Mouse (Mus musculus): ENCODE results near the gene Wipf2.

Wipf2 gene

DNA sequence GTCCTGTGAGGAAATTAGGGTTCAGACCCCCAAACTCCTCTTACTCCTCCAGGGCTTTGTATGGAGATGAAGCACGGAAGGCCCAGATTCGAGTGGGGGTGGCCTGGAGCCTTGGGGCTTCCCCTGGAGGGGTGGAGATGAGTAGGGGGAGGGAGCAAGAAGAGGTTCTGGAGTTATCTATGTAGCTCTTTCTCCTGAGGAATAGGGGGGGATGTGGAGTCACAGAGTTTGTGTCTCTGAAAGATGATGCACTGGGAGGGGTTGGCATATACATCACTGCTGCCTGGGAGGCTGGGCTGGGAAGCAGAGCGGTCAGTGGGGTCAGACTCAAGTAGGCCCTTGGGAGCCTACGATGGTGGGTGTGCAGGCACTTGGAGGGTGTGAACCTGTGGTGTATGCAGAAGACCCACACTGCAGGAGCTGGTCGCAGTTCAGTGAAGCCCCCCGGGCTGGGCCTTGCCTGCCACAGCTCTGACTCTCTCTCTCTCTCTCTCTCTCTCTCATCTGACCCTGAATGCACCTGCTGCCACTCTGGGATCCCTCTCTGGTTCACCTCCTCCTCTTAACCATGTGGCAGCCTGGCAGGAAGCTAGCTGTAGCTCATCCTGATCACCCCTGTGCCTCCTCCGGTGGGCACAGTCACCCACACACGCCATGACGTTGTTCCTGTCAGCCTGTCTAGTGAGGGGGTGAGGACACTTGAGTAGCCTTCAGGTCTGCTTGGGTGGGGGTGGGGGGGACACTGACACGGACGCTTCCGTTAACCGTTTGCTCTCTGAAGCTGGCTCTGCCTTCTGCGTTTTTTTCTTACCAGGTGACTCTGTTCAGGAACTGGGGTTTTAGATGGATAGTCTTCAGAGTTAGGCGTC, 75.9 kb downstream of the Wipf2 start:
- CTCF ChIA-PET: interaction anchor here in 2 of 4 experiments (0.6 to 4.2 kb wide), 7 partner anchors 13 to 33 kb away, joined by 3 to 15 read pairs (median 3); no protein-coding TSS in a partner anchor
- POLR2A ChIA-PET: interaction anchor here in 3 of 4 experiments (0.8 to 6.9 kb wide), 21 partner anchors 10 to 166 kb away, joined by 3 to 103 read pairs (median 14); partner anchors contain the start of genes Rara (in 2 of the 3), Cdc6 (in 1 of the 3) and Nr1d1 (in 1 of the 3)

DNA sequence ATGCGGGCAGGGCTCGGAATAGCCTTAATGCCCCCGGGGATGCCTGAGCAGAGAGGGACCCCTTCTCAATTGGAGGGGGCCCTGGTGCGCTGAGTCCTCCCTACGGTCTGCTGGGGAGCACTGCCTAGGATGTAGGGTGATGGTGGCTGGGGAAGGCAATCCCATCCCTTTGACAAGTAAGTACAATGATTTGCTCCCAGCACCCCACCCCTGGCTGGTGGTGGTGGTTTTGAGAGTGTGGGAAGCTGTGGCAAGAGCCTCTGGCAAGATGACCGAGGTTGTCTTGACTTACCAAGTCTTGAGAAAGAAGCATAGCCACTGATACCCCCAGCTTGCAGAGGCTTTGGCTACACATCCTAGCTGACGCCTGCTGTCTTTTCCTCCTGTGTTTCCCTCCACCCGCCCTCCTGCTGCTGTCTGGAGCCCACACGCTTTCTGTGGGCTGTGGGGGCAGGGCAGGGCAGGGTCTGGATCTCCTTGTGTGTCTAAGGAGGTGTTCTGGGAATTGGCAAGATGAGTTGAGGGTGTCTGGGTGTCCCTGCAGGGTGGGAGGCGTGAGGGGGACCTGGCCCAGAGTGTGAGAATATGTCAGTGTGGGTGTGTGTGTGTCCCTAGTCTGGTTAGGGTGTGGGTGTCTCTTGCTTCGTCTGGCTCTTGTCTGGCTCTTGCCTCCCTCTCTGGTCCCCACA, 76.7 kb downstream of the Wipf2 start:
- ChIA-PET POLR2A (interaction anchor here in 3 of 4 experiments (0.6 to 6.9 kb wide), 22 partner anchors 8 to 166 kb away, joined by 3 to 103 read pairs (median 10); partner anchors contain the start of gene Rara (in 2 of the 3)), CTCF (interaction anchor here in 3 of 4 experiments (1.2 to 4.2 kb wide), 5 partner anchors 13 to 126 kb away, joined by 3 to 15 read pairs (median 3); no protein-coding TSS in a partner anchor)

DNA sequence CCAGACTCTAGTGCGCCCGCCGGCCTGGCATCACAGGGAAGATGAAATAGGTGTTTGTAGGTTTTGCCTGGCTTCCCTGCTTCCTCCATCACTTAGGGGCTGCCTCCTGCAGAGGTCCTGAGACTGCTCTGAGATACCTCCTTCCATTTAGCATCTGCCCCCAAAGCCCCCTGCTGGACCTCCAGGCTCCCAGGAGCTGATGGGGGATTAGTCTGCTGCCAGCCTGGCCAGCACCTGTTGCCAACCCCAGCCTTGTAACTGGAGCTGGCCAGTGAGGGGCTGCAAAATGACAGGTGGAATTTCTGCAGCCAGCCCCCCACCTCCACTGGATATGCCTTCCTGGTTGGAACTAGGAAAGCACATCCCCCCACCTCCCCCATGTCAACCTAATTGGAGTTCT, 77.3 kb downstream of the Wipf2 start:
- CTCF ChIA-PET: interaction anchor here (0.6 to 4.2 kb wide), 19 partner anchors 8 to 568 kb away, joined by 3 to 15 read pairs (median 3); no protein-coding TSS in a partner anchor
- POLR2A ChIA-PET: interaction anchor here (0.5 to 6.9 kb wide), 57 partner anchors 8 to 1631 kb away, joined by 3 to 103 read pairs (median 4); partner anchors contain the start of genes Rara (in 3 of the 4), Eif1 (in 1 of the 4), Gjd3 (in 1 of the 4) and Psmd3 (in 1 of the 4)

DNA sequence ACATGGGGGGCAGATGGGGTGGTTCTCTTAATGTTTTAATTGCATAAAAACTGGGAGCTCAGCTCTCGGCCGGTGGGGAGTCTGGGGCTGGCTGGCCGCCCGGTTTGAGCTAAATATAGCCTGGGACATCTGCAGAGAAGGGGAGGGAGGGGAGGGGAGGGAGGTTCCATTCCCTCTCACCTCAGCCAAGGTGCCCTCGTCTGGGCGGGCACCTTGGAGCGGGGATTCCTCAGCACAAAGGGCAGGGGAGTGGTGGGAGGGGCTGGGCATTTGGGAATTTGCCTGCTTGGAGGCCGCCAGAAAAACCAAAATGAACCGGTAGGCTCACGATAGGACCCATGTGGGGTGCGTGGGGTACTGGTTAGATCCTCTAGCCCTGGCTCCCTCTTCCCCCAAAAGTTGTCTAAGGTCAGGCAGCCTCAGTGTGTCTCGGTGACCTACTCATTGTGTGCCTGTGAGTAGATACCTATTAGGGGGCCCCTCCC, 77.9 kb downstream of the Wipf2 start:
- ChIA-PET POLR2A (interaction anchor here (0.5 to 6.9 kb wide), 73 partner anchors 8 to 1631 kb away, joined by 3 to 103 read pairs (median 4); partner anchors contain the start of genes Rara (in 3 of the 4), Top2a (in 2 of the 4), Wipf2 (in 2 of the 4) and Eif1 (in 1 of the 4)), CTCF (interaction anchor here (0.5 to 1.6 kb wide), 26 partner anchors 9 to 568 kb away, joined by 3 to 13 read pairs (median 3); no protein-coding TSS in a partner anchor)

DNA sequence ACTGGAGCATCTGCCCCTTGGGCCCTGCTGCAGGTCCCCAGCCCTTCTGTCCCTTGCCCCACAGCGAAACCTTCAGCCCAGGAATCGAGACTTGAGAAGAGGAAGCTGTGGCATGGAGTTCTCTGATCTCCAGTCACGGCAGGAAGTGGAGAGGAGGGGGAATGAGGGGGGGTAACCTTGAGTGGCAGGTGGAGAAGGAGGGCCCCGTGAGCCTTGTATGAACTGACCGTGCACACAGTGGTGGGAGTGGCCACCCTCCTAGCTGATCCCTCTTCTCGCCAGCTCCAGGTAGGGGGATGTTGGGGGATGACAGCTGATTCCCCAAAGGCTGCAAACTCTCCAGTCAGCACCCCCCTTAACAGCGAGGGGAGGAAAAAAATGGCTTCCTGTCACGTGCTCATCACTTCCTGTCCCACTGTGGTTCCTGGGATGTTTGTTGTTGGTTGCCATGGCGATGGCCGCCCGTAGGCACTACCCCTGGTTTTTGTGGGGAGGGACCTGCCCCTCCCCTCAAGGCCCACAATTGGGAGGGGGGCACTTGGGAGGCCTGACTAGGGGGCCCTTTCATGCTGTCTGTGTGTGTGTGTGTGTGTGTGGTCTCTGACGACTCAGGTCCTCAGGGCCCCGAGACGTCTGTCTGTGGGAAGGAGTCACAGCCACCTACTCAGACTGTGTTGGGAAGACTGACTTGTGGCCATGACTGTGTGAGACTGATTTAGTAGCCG, 78.5 kb downstream of the Wipf2 start:
- CTCF ChIA-PET: interaction anchor here (0.5 to 1.6 kb wide), 21 partner anchors 8 to 273 kb away, joined by 3 to 13 read pairs (median 3); no protein-coding TSS in a partner anchor
- POLR2A ChIA-PET: interaction anchor here (0.5 to 6.9 kb wide), 52 partner anchors 9 to 1573 kb away, joined by 3 to 103 read pairs (median 5); partner anchors contain the start of genes Rara (in 3 of the 4), Wipf2 (in 2 of the 4), Eif1 (in 1 of the 4) and Gjd3 (in 1 of the 4)

DNA sequence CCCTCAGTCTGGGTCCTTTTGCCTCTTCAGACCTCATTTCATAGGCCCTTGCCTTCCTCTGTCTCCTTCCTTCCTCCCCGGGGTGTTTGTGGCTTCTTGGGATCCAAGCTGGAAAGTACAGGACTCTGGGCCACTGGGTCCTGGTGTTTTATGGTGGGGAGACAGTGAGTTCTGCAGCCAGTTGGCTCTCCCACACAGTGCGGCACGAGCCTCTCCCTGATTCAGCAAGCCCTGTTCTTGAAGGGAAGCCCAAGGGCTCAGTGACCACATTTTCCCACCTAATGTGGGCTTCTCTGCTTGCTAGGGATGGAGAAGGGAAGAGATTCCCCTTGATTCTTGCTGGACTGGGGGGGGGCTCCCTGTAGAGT, 79.1 kb downstream of the Wipf2 start:
- ChIA-PET POLR2A (interaction anchor here in 3 of 4 experiments (0.8 to 6.9 kb wide), 13 partner anchors 10 to 80 kb away, joined by 3 to 103 read pairs (median 23); partner anchors contain the start of genes Rara (in 3 of the 3) and Wipf2 (in 1 of the 3)), CTCF (interaction anchor here in 2 of 4 experiments (0.7 to 0.9 kb wide), 2 partner anchors 11 to 12 kb away, joined by 3 read pairs; no protein-coding TSS in a partner anchor)

DNA sequence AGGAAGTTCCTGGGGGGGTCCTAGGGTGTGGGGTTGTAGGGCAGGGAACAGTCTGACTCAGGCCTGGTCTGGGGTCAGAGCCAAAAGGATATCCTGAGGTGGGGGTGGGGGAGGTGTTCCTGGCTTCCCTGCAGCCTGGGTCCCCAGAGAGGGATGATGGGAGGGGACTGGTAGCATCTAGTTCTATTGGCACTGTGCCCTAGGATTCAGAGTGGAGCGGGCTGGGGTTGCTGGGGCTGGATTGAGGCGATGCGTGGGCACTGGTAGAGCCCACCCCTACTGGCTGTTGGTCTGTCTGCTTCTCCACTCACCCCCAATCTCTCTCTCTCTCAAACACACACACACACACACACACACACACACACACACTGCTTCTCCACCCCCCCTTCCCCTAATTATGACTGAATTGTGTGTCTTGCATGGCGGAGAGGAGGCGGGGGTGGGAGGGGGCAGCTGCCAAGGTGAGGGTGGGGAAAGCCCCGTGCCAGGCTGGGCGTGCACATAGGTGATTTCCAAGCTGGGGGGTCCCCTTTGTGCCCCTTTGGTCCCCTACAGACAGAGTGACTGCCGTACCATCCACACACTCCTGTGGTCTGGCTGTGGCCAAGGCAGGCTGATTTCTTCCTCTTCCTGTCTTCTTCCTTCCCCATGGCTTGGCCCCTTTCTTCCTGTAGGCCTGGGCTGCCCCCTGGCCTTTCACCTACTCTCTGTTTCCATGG, 79.6 kb downstream of the Wipf2 start:
- ChIA-PET POLR2A (interaction anchor here (0.5 to 6.9 kb wide), 25 partner anchors 10 to 1377 kb away, joined by 3 to 103 read pairs (median 10); partner anchors contain the start of genes Cdc6 (in 1 of the 4), Msl1 (in 1 of the 4), Psmd3 (in 1 of the 4) and Rara (in 1 of the 4)), CTCF (interaction anchor here (0.9 to 2.9 kb wide), 8 partner anchors 10 to 367 kb away, joined by 3 to 26 read pairs (median 6); no protein-coding TSS in a partner anchor)

DNA sequence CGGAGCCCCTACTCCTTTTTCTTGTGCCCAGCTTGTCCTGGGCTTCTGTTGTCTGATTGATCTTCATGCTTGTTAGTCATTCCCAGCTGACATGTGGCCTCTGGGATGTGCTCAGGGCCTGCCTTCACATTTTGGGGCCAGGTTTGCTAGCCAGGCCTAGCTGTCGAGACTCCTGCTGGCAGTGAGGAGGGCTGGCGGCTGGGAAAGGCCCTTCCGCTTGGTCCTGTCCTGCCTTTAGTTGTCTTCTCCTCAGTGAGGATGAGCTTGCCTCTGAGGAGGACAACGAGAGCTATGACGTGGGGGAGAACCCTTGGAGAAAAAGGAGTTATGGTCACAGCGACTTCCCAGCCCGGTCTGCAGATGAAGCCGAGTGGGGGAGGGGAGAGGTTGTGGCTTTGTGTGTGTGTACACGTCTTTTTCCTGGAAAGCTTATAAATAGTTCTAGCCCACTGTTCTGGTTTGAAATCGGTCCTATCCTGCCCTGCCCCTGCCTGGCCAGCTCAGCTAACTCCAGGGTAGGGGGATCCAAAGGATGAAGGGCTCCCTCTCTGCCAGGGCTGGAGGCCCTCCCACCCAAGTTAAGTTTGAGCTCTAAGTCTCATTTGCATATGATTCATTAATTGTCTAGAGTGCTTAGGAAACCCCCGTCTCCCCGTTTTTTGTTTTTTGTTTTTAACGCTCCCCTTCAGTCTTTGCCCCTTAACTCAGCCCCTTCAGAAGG, 80.5 kb downstream of the Wipf2 start:
- POLR2A ChIA-PET: interaction anchor here (0.5 to 6.9 kb wide), 30 partner anchors 9 to 1415 kb away, joined by 3 to 103 read pairs (median 6); partner anchors contain the start of genes Eif1 (in 2 of the 4), Rara (in 2 of the 4), Cdc6 (in 1 of the 4) and Msl1 (in 1 of the 4)

DNA sequence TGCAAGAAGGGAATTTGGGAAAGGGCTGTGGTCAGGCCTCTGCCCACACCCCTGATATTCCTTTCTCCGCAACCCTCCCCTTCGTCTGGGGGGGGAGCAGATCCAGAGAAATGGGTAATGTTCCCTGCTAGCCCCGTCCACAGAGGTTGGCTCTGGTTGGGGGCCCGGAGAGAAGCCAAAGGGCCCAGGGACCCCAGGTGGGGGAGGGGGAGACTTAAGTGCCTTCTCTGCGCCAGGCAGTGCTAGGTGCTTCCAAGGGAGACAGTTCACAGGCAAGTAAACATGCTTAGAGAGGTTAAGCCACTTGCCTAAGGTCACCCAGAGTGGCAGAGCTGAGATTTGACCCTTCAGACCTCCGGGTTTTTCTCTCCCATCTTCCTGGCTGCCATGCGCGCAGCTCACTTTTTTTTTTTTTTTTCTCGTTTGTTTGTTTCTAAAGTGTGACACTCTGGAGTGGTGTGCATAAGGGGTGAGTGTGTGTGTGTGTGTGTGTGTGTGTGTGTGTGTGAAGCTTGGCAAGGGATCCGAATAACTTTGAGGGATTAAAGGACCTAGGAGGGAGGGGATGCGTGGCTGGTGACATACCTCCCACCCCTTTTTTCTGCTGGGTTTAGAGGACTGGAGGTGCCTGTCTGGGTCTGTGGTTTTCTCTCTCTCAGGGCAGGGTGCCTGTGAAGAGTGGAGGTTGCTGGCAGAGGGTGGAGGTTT, 81.6 kb downstream of the Wipf2 start:
- ChIA-PET POLR2A (interaction anchor here (0.6 to 6.9 kb wide), 26 partner anchors 8 to 1375 kb away, joined by 3 to 103 read pairs (median 6); partner anchors contain the start of genes Eif1 (in 2 of the 4), Rara (in 2 of the 4), Med24 (in 1 of the 4) and Wipf2 (in 1 of the 4)), CTCF (interaction anchor here (0.6 to 2.9 kb wide), 15 partner anchors 9 to 1990 kb away, joined by 3 to 26 read pairs (median 4); no protein-coding TSS in a partner anchor)

More for the DNA sequence above, 80.5 kb downstream of the Wipf2 start:
- CTCF ChIA-PET: interaction anchor here (0.6 to 2.9 kb wide), 12 partner anchors 9 to 366 kb away, joined by 3 to 26 read pairs (median 5); no protein-coding TSS in a partner anchor

DNA sequence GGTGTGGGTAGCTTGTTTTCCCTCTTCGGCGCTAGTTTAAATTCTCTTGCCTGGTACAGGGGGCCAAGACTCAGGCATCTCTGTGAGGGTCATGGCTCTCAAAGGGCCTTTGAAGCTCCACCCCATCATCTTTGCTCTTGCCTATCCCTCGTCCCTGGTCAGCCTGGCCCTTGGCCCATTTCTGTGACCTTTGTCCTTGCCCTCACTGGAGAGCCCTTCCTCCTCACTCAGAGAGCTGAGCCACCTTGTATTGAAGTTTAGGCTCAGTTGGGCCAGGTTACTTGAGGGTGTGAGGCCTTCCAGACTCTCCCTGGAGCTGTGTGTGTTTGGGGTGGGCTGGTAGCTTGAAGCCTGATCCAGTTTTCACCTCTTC, 82.2 kb downstream of the Wipf2 start:
- CTCF ChIA-PET: interaction anchor here in 3 of 4 experiments (0.6 to 2.9 kb wide), 8 partner anchors 9 to 120 kb away, joined by 3 to 26 read pairs (median 3); no protein-coding TSS in a partner anchor
- POLR2A ChIA-PET: interaction anchor here (0.9 to 6.9 kb wide), 16 partner anchors 8 to 1374 kb away, joined by 3 to 103 read pairs (median 9); partner anchors contain the start of gene Eif1 (in 1 of the 4)

DNA sequence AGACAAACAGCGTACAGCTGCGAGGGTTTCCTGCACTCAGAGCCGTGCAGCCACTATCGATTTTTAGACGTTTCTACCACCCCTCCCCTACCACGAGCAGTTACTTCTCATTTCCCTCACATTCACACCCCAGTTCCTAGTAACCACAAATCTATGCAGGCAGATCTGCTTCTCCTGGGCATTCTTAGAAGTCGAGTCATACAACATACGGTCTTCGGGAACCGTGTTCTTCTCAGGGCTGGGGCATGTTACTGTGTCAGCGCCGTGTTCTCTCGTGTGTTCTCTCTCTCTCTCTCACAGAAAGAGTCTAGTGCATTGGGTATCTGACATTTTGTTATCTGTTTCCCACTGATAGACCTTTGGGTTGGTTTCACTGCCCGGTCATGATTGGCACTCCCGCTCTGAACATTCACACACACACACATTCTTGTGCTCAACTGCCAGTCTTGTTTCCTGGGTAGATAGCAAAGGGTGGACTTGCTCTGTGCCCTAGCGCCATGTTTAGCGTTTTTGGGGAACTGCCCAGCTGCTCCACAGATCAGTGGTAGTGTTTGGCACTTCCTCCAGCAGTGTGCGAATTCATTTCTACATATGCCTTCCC, 84.6 kb downstream of the Wipf2 start:
- ChIA-PET CTCF (interaction anchor here in 2 of 4 experiments (0.5 to 1.3 kb wide), 4 partner anchors 11 to 536 kb away, joined by 3 to 11 read pairs (median 4); partner anchors contain the start of gene Erbb2 (in 1 of the 2)), POLR2A (interaction anchor here in 2 of 4 experiments (0.6 to 8.7 kb wide), 8 partner anchors 11 to 158 kb away, joined by 3 to 83 read pairs (median 4); partner anchors contain the start of gene Cdc6 (in 1 of the 2))

DNA sequence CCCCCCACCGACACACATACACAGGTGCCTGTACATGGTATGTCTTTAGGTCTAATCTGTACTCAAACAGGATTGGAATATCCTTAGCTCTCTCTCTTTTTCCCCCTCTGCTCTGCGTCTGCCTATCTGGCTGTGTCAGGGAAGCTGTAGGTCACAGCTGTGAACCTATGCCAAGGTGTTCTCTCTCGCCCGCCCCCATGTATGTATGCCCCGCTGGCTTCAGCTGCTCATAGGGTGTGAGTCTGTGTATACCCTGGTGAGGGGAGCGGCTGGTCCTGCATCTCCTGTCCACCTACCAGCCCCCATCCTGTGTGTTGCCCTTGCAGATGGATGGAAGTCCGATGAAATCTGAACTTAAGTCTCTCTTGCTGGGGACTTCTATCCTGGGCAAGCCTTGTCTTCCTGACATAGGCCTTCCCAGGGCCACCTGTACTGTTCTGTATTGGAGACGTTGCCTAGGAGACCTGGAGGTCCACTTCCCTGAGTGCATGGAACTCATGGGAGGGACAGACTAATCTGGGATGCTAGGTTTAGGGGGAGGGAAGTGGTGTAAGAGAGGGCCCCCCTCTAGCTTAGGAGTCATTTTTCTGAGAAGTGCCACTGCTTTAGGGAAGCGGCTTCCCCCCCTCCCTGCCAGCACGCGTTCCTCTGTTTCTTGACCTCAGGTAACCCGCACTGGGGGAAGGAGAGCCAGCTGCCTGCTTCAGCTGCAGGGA, 86.0 kb downstream of the Wipf2 start:
- ChIA-PET CTCF (interaction anchor here in 3 of 4 experiments (0.6 to 1.3 kb wide), 4 partner anchors 8 to 174 kb away, joined by 3 to 7 read pairs (median 4); no protein-coding TSS in a partner anchor), POLR2A (interaction anchor here in 3 of 4 experiments (0.6 to 8.7 kb wide), 12 partner anchors 9 to 1371 kb away, joined by 3 to 83 read pairs (median 4); no protein-coding TSS in a partner anchor)

DNA sequence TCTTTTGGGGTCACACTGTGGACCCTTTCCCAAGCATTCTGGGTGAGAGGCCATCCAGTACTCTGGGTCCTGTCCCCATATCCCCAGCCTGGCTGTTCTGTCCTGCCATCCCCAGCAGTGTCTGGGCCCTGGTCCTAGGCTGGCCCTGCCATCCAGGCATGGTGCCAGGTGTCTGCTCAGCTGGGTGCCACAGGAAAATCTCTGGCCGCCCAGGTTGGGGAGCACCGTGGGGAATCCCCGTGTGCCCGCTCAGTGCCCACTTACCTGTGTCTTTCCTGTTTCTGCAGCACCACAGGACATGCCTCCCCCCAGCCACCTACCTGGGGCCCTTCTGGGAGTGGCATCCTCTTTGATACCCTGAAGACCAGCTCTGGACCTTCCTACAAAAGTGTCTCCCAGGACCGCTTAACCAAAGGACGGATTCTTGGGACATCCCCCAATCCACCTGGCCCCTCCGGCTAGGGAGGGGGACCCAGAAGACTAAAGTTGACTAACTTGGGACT, 86.6 kb downstream of the Wipf2 start:
- CTCF ChIA-PET: interaction anchor here in 1 of 4 experiments (1.0 kb wide), 1 partner anchor 9 kb away, joined by 3 read pairs; no protein-coding TSS in a partner anchor
- POLR2A ChIA-PET: interaction anchor here in 3 of 4 experiments (0.6 to 8.7 kb wide), 10 partner anchors 9 to 138 kb away, joined by 3 to 83 read pairs (median 4); no protein-coding TSS in a partner anchor
